In genomic region chr4:136735856-136736255, GRCm38 (mm10) we compare ENCODE assay signal across 13 mouse cellular contexts.
DNase-seq lines count a peak whose midpoint lies in the region; ATAC-seq and TF ChIP-seq lines count a peak whose summit lies in the region.
"Had no signal": no experiment of that assay in that cellular context is flagged by ENCODE, and none has a peak within 500 bp of the region (broad histone marks: within the 10 kb centered on the region; RNA-seq: fewer than 3 reads in every experiment).

No protein-coding gene starts in this region.

- H3ac ChIP-seq in myocyte (ENCODE audit: control insufficient read depth, insufficient read length), result no peak overlapping the region

- TF ChIP-seq CTCF in cerebellum, adult 2 months (IDR thresholded peaks at IDR 0.05; ENCODE audit: borderline replicate concordance, insufficient read depth, low read depth, low read length), result no peak
- no peak for TF ChIP-seq CTCF in liver, adult 2 months (IDR thresholded peaks at IDR 0.05; ENCODE audit: low read depth, low read length)

- H3K27ac ChIP-seq in cerebellum, adult 2 months (ENCODE audit: insufficient read depth, low read length), result no peak overlapping the region
- no peak overlapping the region for H3K27ac ChIP-seq in liver, adult 2 months (replicated peaks; ENCODE audit: insufficient read depth, low read depth, low read length)
- H3K27ac ChIP-seq in liver, embryonic 12.5 days, result no peak overlapping the region
- H3K27ac ChIP-seq: forebrain, embryonic 15.5 days had no signal

- H3K36me3 ChIP-seq in liver, adult 2 months (ENCODE audit: control insufficient read depth, insufficient read depth, low read length), result no peaks in the 10 kb centered on the region
- no peaks in the 10 kb centered on the region for H3K36me3 ChIP-seq in liver, embryonic 12.5 days
- no peaks in the 10 kb centered on the region for H3K36me3 ChIP-seq in myocyte (ENCODE audit: control insufficient read depth, insufficient read depth)
- H3K36me3 ChIP-seq: forebrain, embryonic 15.5 days had no signal

- no peaks in the 10 kb centered on the region for H3K9me3 ChIP-seq in liver, embryonic 12.5 days (replicated peaks)
- H3K9me3 ChIP-seq: forebrain, embryonic 15.5 days had no signal

- peak; percentile 53 to 59 for DNase-seq in cerebellum, adult 2 months
- no peak for DNase-seq in cerebellum, adult 11 months
- DNase-seq in liver, adult 2 months (ENCODE audit: extremely low read depth, low read depth, low spot score), result peak; percentile 18
- peak; percentile 68 for DNase-seq in heart, adult 8-10 months (ENCODE audit: low spot score)
- no peak for DNase-seq in left cerebral cortex, postnatal 10 days (ENCODE audit: extremely low spot score in 1 of 2, low spot score in 2 of 2)
- no peak for DNase-seq in lung, postnatal 10 days
- DNase-seq: embryo, embryonic 11 days; liver; thymus, adult 2 months had no signal

- H3K4me2 ChIP-seq in liver, embryonic 12.5 days, result no peak overlapping the region
- H3K4me2 ChIP-seq in myocyte (ENCODE audit: low read depth), result no peak overlapping the region
- H3K4me2 ChIP-seq: forebrain, embryonic 15.5 days had no signal

- H3K9ac ChIP-seq in liver, adult 2 months (ENCODE audit: low read depth, low read length), result no peak overlapping the region
- no peak overlapping the region for H3K9ac ChIP-seq in liver, embryonic 12.5 days
- H3K9ac ChIP-seq: forebrain, embryonic 15.5 days had no signal

- no peaks in the 10 kb centered on the region for H3K27me3 ChIP-seq in cerebellum, adult 2 months (ENCODE audit: control insufficient read depth, insufficient read depth, low read length)
- no peaks in the 10 kb centered on the region for H3K27me3 ChIP-seq in liver, adult 2 months (ENCODE audit: control insufficient read depth, insufficient read depth, low read length)
- H3K27me3 ChIP-seq in liver, embryonic 12.5 days (replicated peaks), result no peaks in the 10 kb centered on the region; the same call in 1 of the 2 replicates
- no peaks in the 10 kb centered on the region for H3K27me3 ChIP-seq in myocyte (ENCODE audit: control insufficient read depth, insufficient read depth, insufficient read length)
- H3K27me3 ChIP-seq: forebrain, embryonic 15.5 days; Patski had no signal

- H3K79me2 ChIP-seq in liver, adult 2 months (ENCODE audit: control insufficient read depth, insufficient read depth, low read length), result no peaks in the 10 kb centered on the region
- H3K79me2 ChIP-seq in myocyte (ENCODE audit: control insufficient read depth, insufficient read depth), result no peaks in the 10 kb centered on the region

- no peak for TF ChIP-seq POLR2A in cerebellum, adult 2 months (IDR thresholded peaks at IDR 0.05; ENCODE audit: borderline replicate concordance, insufficient read depth, low read length)
- no peak for TF ChIP-seq POLR2A in liver, adult 2 months (IDR thresholded peaks at IDR 0.05; ENCODE audit: extremely low read depth, insufficient read depth, low read length)
- no peak for TF ChIP-seq POLR2A in myocyte (IDR thresholded peaks at IDR 0.05; ENCODE audit: insufficient read length, low read depth)

- intact Hi-C loops in left cerebral cortex, postnatal 10 days (cut with DNase I), result no loop called here

- H3K4me3 ChIP-seq in cerebellum, adult 2 months (replicated peaks; ENCODE audit: insufficient read depth, low read depth, low read length), result no peak overlapping the region
- H3K4me3 ChIP-seq in liver, adult 2 months (ENCODE audit: insufficient read depth, low read depth, low read length), result no peak overlapping the region
- H3K4me3 ChIP-seq in liver, embryonic 12.5 days, result no peak overlapping the region
- H3K4me3 ChIP-seq in myocyte, result no peak overlapping the region
- H3K4me3 ChIP-seq: forebrain, embryonic 15.5 days had no signal

- 17% methylated on average over 4 of the region's 4 CpGs for WGBS in cerebellum, adult 2 months
- WGBS in liver, adult 2 months, result 27% methylated on average over 4 of the region's 4 CpGs
- 74% methylated on average over 4 of the region's 4 CpGs for WGBS in liver, embryonic 12.5 days (ENCODE audit: insufficient replicate concordance)

- H3K4me1 ChIP-seq in cerebellum, adult 2 months (ENCODE audit: control insufficient read depth, insufficient read depth, low read length), result peaks cover 34% of the 10 kb centered on the region
- no peaks in the 10 kb centered on the region for H3K4me1 ChIP-seq in liver, adult 2 months (ENCODE audit: control insufficient read depth, insufficient read depth, low read length)
- H3K4me1 ChIP-seq in liver, embryonic 12.5 days, result peaks cover 30% of the 10 kb centered on the region

- no peak for ATAC-seq in liver, embryonic 12.5 days
- ATAC-seq: forebrain, embryonic 15.5 days; Patski had no signal

TF ChIP-seq in myocyte, 11 proteins besides CTCF, POLR2A, EP300 and RAD21:
- TF ChIP-seq USF1 (IDR thresholded peaks at IDR 0.05; ENCODE audit: low read depth), result no peak
- TF ChIP-seq MYOG (IDR thresholded peaks at IDR 0.05; ENCODE audit: control insufficient read depth in 1 of 3, insufficient read depth in 1 of 3, insufficient read length in 2 of 3, low read depth in 2 of 3), result peak in 2 of 3 experiments; percentile 3 to 69

Comparison
In these comparisons a context has a peak if more than half of its experiments do, and no peak if none do; other contexts are left out.
1. DNase-seq: peak in cerebellum, adult 2 months (2 of 2), liver, adult 2 months (single experiment) and heart, adult 8-10 months (single experiment); none in cerebellum, adult 11 months (single experiment), left cerebral cortex, postnatal 10 days (0 of 2) and lung, postnatal 10 days (single experiment).